Mouse (Mus musculus) hindbrain, embryonic 13.5 days (tissue): Measurements from ENCODE around the gene Srebf1. TPM values are rescaled to one million over a fixed set of nuclear protein-coding genes. Genes with fewer than 3 reads are reported as not detected.

Experiments used
- ATAC-seq: fragments of 200-750 bp; cut with Nextera tagmentation; 2 replicates; pipeline ENCODE4 v1.8.0; 2017; ENCODE audit warnings: moderate TSS enrichment; ENCODE audit not compliant: low FRiP score
- H3K27ac ChIP-seq: fragments of 300-500 bp; sonication (generic); 2 replicates; pipeline ENCODE4 v1.5.1; 2015; ENCODE audit warnings: inconsistent platforms, mild to moderate bottlenecking, moderate library complexity
- H3K27me3 ChIP-seq: fragments of 300-500 bp; sonication (generic); 2 replicates; pipeline ENCODE4 v1.6.1; 2015; ENCODE audit warnings: mild to moderate bottlenecking, inconsistent platforms
- H3K36me3 ChIP-seq: fragments of 300-500 bp; sonication (generic); 2 replicates; pipeline ENCODE4 v1.6.1; 2015; ENCODE audit warnings: mild to moderate bottlenecking, inconsistent platforms
- H3K4me1 ChIP-seq: fragments of 300-500 bp; sonication (generic); replicated peaks from 2 replicates; pipeline ENCODE4 v1.6.1; 2015; ENCODE audit warnings: inconsistent platforms
- H3K4me2 ChIP-seq: fragments of 300-500 bp; sonication (generic); 2 replicates; pipeline ENCODE4 v1.6.1; 2015; ENCODE audit warnings: inconsistent platforms, mild to moderate bottlenecking, moderate library complexity
- H3K4me3 ChIP-seq: fragments of 300-500 bp; sonication (generic); 2 replicates; pipeline ENCODE4 v1.5.1; 2015; ENCODE audit warnings: mild to moderate bottlenecking, inconsistent platforms
- H3K9ac ChIP-seq: fragments of 300-500 bp; sonication (generic); 2 replicates; pipeline ENCODE4 v1.6.1; 2015; ENCODE audit warnings: mild to moderate bottlenecking, inconsistent platforms
- H3K9me3 ChIP-seq: fragments of 300-500 bp; sonication (generic); 2 replicates; pipeline ENCODE4 v1.6.1; 2016; ENCODE audit warnings: inconsistent platforms
- WGBS: fragments of 180-500 bp; shearing (Covaris S2); methylation state at CpG from one replicate; pipeline ENCODE4 v1.1.7; 2015; 5-methylcytosine and 5-hydroxymethylcytosine counted together
- polyA plus RNA-seq: library from polyadenylated mRNA; unstranded; fragments of >200 nt; fragmentation: Nextera tagmentation; extraction: Ambion mirVana; gene quantifications from 2 replicates; pipeline ENCODE4 v1.2.1, GENCODE M21; 2015

The Srebf1 gene
- polyA plus RNA-seq, 1 experiment from 2014 or later, result 43.9 TPM

- 93% methylated on average over 2 of the region's 2 CpGs for WGBS
Measured at GRCm38 (mm10) chr11:60253546-60253945, 31.2 kb upstream of the Srebf1 start.

GRCm38 (mm10) chr11:60250971-60251643, 28.7 kb upstream of the Srebf1 start:
- Histone ChIP-seq H3K4me1 (peaks cover 28% of the 10 kb centered on the region), H3K9me3 (no peaks in the 10 kb centered on the region; the same call in 1 of the 2 replicates), H3K27me3 (no peaks in the 10 kb centered on the region), H3K9ac (no peak overlapping the region), H3K4me3 (no peak overlapping the region), H3K36me3 (peaks cover 36% of the 10 kb centered on the region), H3K4me2 (no peak overlapping the region), H3K27ac (no peak overlapping the region)
- no peak for ATAC-seq
- 60% methylated on average over 6 of the region's 6 CpGs for WGBS

More at GRCm38 (mm10) chr11:60253546-60253945, 31.2 kb upstream of the Srebf1 start:
- no peak overlapping the region for H3K9ac ChIP-seq
- H3K4me3 ChIP-seq, result no peak overlapping the region
- H3K4me2 ChIP-seq, result no peak overlapping the region
- H3K27ac ChIP-seq, result no peak overlapping the region
- H3K4me1 ChIP-seq, result peaks cover 38% of the 10 kb centered on the region
- no peak for ATAC-seq
- peaks cover 51% of the 10 kb centered on the region for H3K36me3 ChIP-seq
- no peaks in the 10 kb centered on the region for H3K27me3 ChIP-seq
- H3K9me3 ChIP-seq, result no peaks in the 10 kb centered on the region; the same call in 1 of the 2 replicates

GRCm38 (mm10) chr11:60249885-60250284, 27.5 kb upstream of the Srebf1 start:
- Histone ChIP-seq H3K4me2 (no peak overlapping the region), H3K4me3 (no peak overlapping the region), H3K27ac (no peak overlapping the region), H3K27me3 (no peaks in the 10 kb centered on the region), H3K9me3 (no peaks in the 10 kb centered on the region; the same call in 1 of the 2 replicates), H3K9ac (no peak overlapping the region), H3K4me1 (peaks cover 16% of the 10 kb centered on the region), H3K36me3 (peaks cover 43% of the 10 kb centered on the region)
- WGBS, result 92% methylated on average over 2 of the region's 2 CpGs
- no peak for ATAC-seq

GRCm38 (mm10) chr11:60248596-60249404, 26.4 kb upstream of the Srebf1 start:
- no peak overlapping the region for H3K4me3 ChIP-seq
- H3K9me3 ChIP-seq, result no peaks in the 10 kb centered on the region; the same call in 1 of the 2 replicates
- peaks cover 14% of the 10 kb centered on the region for H3K4me1 ChIP-seq
- H3K4me2 ChIP-seq, result no peak overlapping the region
- no peak overlapping the region for H3K9ac ChIP-seq
- H3K27me3 ChIP-seq, result no peaks in the 10 kb centered on the region
- no peak for ATAC-seq
- 42% methylated on average over 13 of the region's 13 CpGs for WGBS
- H3K27ac ChIP-seq, result peak overlapping the region; percentile 74
- peaks cover 35% of the 10 kb centered on the region for H3K36me3 ChIP-seq

GRCm38 (mm10) chr11:60247753-60248550, 25.6 kb upstream of the Srebf1 start:
- Histone ChIP-seq H3K4me3 (no peak overlapping the region), H3K4me1 (peaks cover 14% of the 10 kb centered on the region), H3K9me3 (no peaks in the 10 kb centered on the region; the same call in 1 of the 2 replicates), H3K36me3 (peaks cover 34% of the 10 kb centered on the region), H3K9ac (no peak overlapping the region), H3K27me3 (no peaks in the 10 kb centered on the region), H3K4me2 (no peak overlapping the region), H3K27ac (peak overlapping the region; percentile 74)
- no peak for ATAC-seq
- 55% methylated on average over 5 of the region's 5 CpGs for WGBS

- Histone ChIP-seq H3K27me3 (no peaks in the 10 kb centered on the region), H3K4me2 (no peak overlapping the region), H3K4me3 (no peak overlapping the region), H3K36me3 (peaks cover 40% of the 10 kb centered on the region), H3K9me3 (no peaks in the 10 kb centered on the region; the same call in 1 of the 2 replicates), H3K4me1 (peaks cover 14% of the 10 kb centered on the region), H3K9ac (no peak overlapping the region), H3K27ac (no peak overlapping the region)
- no peak for ATAC-seq
Measured at GRCm38 (mm10) chr11:60246077-60246476, 23.7 kb upstream of the Srebf1 start.

- Histone ChIP-seq H3K27ac (no peak overlapping the region), H3K27me3 (no peaks in the 10 kb centered on the region), H3K9ac (no peak overlapping the region), H3K4me3 (no peak overlapping the region), H3K4me1 (peaks cover 14% of the 10 kb centered on the region), H3K36me3 (peaks cover 45% of the 10 kb centered on the region), H3K4me2 (no peak overlapping the region), H3K9me3 (no peaks in the 10 kb centered on the region)
- WGBS, result 77% methylated on average over 11 of the region's 11 CpGs
- ATAC-seq, result no peak
Measured at GRCm38 (mm10) chr11:60244503-60245143, 22.2 kb upstream of the Srebf1 start.

GRCm38 (mm10) chr11:60240509-60240908, 18.1 kb upstream of the Srebf1 start:
- Histone ChIP-seq H3K4me2 (no peak overlapping the region), H3K4me1 (no peaks in the 10 kb centered on the region), H3K36me3 (peaks cover 78% of the 10 kb centered on the region), H3K9me3 (no peaks in the 10 kb centered on the region), H3K27me3 (no peaks in the 10 kb centered on the region), H3K4me3 (no peak overlapping the region), H3K27ac (no peak overlapping the region), H3K9ac (no peak overlapping the region)
- no peak for ATAC-seq
- 87% methylated on average over 4 of the region's 4 CpGs for WGBS

GRCm38 (mm10) chr11:60235351-60235750, 13.0 kb upstream of the Srebf1 start:
- H3K9me3 ChIP-seq, result no peaks in the 10 kb centered on the region
- H3K9ac ChIP-seq, result no peak overlapping the region
- no peak overlapping the region for H3K4me2 ChIP-seq
- no peak for ATAC-seq
- H3K27ac ChIP-seq, result no peak overlapping the region
- no peaks in the 10 kb centered on the region for H3K27me3 ChIP-seq
- peaks cover 49% of the 10 kb centered on the region for H3K36me3 ChIP-seq
- 83% methylated on average over 5 of the region's 5 CpGs for WGBS
- H3K4me1 ChIP-seq, result peaks cover 21% of the 10 kb centered on the region
- H3K4me3 ChIP-seq, result no peak overlapping the region

- Histone ChIP-seq H3K36me3 (peaks cover 51% of the 10 kb centered on the region), H3K4me2 (no peak overlapping the region), H3K9me3 (no peaks in the 10 kb centered on the region), H3K27ac (peak overlapping the region; percentile 53; the same call in 1 of the 2 replicates), H3K4me1 (peaks cover 21% of the 10 kb centered on the region), H3K27me3 (no peaks in the 10 kb centered on the region), H3K9ac (peak overlapping the region; percentile 59), H3K4me3 (no peak overlapping the region)
- ATAC-seq, result no peak
- 56% methylated on average over 8 of the region's 8 CpGs for WGBS
Measured at GRCm38 (mm10) chr11:60233235-60233634, 10.9 kb upstream of the Srebf1 start.

- peaks cover 46% of the 10 kb centered on the region for H3K36me3 ChIP-seq
- no peaks in the 10 kb centered on the region for H3K27me3 ChIP-seq
- H3K4me2 ChIP-seq, result no peak overlapping the region
- ATAC-seq, result no peak
- no peak overlapping the region for H3K27ac ChIP-seq
- 78% methylated on average over 14 of the region's 14 CpGs for WGBS
- peaks cover 21% of the 10 kb centered on the region for H3K4me1 ChIP-seq
- no peak overlapping the region for H3K4me3 ChIP-seq
- H3K9ac ChIP-seq, result no peak overlapping the region
- H3K9me3 ChIP-seq, result no peaks in the 10 kb centered on the region
Measured at GRCm38 (mm10) chr11:60232441-60233058, 10.2 kb upstream of the Srebf1 start.
